Mouse (Mus musculus) bone marrow, adult 2 months (tissue): ENCODE results near the gene Parva.

ENCODE experiments used
- CTCF ChIP-seq: fragments of 200-500 bp; IDR thresholded peaks from 2 replicates; pipeline ENCODE4 v1.5.1; 2011; ENCODE audit warnings: low read length, control low read depth; ENCODE audit not compliant: control insufficient read depth, insufficient read depth
- POLR2A ChIP-seq: fragments of 200-500 bp; IDR thresholded peaks from 2 replicates; pipeline ENCODE4 v1.6.1; 2011; ENCODE audit warnings: low read depth, mild to moderate bottlenecking, control low read depth, low read length, borderline replicate concordance; ENCODE audit not compliant: control insufficient read depth

DNA sequence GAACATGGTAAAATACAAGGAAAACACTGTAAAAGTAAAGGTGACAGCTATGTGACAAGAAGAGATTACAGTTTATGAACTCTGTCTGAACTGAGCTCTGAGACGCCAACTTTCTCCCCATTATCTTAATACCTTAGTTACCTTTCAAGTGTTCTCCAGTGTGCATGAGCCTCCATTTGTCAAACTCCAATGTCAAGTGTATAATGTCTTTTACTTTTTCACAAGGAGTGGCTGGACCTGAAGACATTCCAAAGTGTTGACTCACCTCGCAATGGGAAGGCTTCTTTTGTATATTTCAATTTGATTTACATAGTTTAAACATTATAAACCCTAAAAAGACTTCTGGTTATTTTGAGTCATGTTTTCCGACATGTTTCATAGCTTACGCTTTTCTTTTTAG is 3.9 kb upstream of the Parva start:
- no peak for TF ChIP-seq CTCF
- no peak for TF ChIP-seq POLR2A
